Mouse (Mus musculus) lung, embryonic 14.5 days (tissue): ENCODE results near the gene Hnrnpm. TPM values are rescaled to one million over a fixed set of nuclear protein-coding genes. Genes with fewer than 3 reads are reported as not detected.
"Not testable (repeated sequence)": the region's sequence is repeated elsewhere in the genome, so short reads cannot be mapped to it uniquely, and the experiment has no call there.

Source experiments
- ATAC-seq: fragments of 200-750 bp; cut with Nextera tagmentation; 2 replicates; pipeline ENCODE4 v1.8.0; 2017; ENCODE audit warnings: mild to moderate bottlenecking, moderate TSS enrichment, moderate library complexity; ENCODE audit not compliant: insufficient read depth
- DNase-seq: peaks from one replicate; pipeline ENCODE4 v3.0.0-alpha.2; 2015
- H3K27ac ChIP-seq: fragments of 300-500 bp; sonication (generic); 2 replicates; pipeline ENCODE4 v1.5.1; 2014; ENCODE audit warnings: low read depth, mild to moderate bottlenecking, moderate library complexity
- H3K27me3 ChIP-seq: fragments of 300-500 bp; sonication (generic); 2 replicates; pipeline ENCODE4 v1.6.1; 2014; ENCODE audit warnings: low read length, control low read depth; ENCODE audit not compliant: insufficient read depth
- H3K36me3 ChIP-seq: fragments of 300-500 bp; sonication (generic); 2 replicates; pipeline ENCODE4 v1.6.1; 2014; ENCODE audit warnings: control low read depth; ENCODE audit not compliant: insufficient read depth
- H3K4me1 ChIP-seq: fragments of 300-500 bp; sonication (generic); 2 replicates; pipeline ENCODE4 v1.6.1; 2014; ENCODE audit warnings: antibody characterized with exemption, control low read depth; ENCODE audit not compliant: insufficient read depth
- H3K4me2 ChIP-seq: fragments of 300-500 bp; sonication (generic); 2 replicates; pipeline ENCODE4 v1.6.1; 2014; ENCODE audit warnings: mild to moderate bottlenecking
- H3K4me3 ChIP-seq: fragments of 300-500 bp; sonication (generic); 2 replicates; pipeline ENCODE4 v1.5.1; 2014; ENCODE audit warnings: low read depth, low read length
- H3K9ac ChIP-seq: fragments of 300-500 bp; sonication (generic); 2 replicates; pipeline ENCODE4 v1.6.1; 2014
- H3K9me3 ChIP-seq: fragments of 300-500 bp; sonication (generic); 2 replicates; pipeline ENCODE4 v1.6.1; 2016; ENCODE audit warnings: low read depth, low read length, control low read depth
- CTCF ChIP-seq: IDR thresholded peaks from 2 replicates; pipeline ENCODE4 v1.5.1; 2016; ENCODE audit warnings: antibody characterized with exemption, low read depth
- WGBS: fragments of 180-500 bp; shearing (Covaris S2); extraction: QIAGEN DNeasy Blood & Tissue Kit; methylation state at CpG from one replicate; pipeline ENCODE4 v1.1.7; 2014; 5-methylcytosine and 5-hydroxymethylcytosine counted together
- polyA plus RNA-seq: library from polyadenylated mRNA; unstranded; fragments of >200 nt; fragmentation: Nextera tagmentation; extraction: Ambion mirVana; gene quantifications from 2 replicates; pipeline ENCODE4 v1.2.1, GENCODE M21; 2014

Gene Hnrnpm
- polyA plus RNA-seq, 1 experiment from 2014 or later = 407 TPM

GRCm38 (mm10) chr17:33628621-33629486 is 57.8 kb downstream of the Hnrnpm start, which contains the start of gene Zfp414:
Gene Zfp414 (plus strand): TSS chr17:33629090.
- Histone ChIP-seq H3K4me3 (peak within 1 kb of the TSS; percentile 65), H3K36me3 (peaks cover 19% of the 10 kb centered on the region), H3K27ac (peak within 1 kb of the TSS; percentile 98), H3K4me1 (peaks cover 12% of the 10 kb centered on the region), H3K4me2 (peak within 1 kb of the TSS; percentile 85), H3K9me3 (no peaks in the 10 kb centered on the region), H3K9ac (peak within 1 kb of the TSS; percentile 79), H3K27me3 (no peaks in the 10 kb centered on the region)
- ATAC-seq (peak; percentile 98), DNase-seq (peak; percentile 99)
- TF ChIP-seq CTCF = no peak; the same call in 1 of the 2 replicates
- 3% methylated on average over 35 of the region's 35 CpGs for WGBS

GRCm38 (mm10) chr17:33627281-33627680 is 59.4 kb downstream of the Hnrnpm start:
- no peak for ATAC-seq
- Histone ChIP-seq H3K9me3 (no peaks in the 10 kb centered on the region), H3K4me3 (no peak overlapping the region), H3K9ac (no peak overlapping the region), H3K4me2 (no peak overlapping the region), H3K27me3 (no peaks in the 10 kb centered on the region), H3K27ac (no peak overlapping the region), H3K36me3 (peaks cover 13% of the 10 kb centered on the region), H3K4me1 (peaks cover 12% of the 10 kb centered on the region)
- WGBS = 89% methylated on average over 3 of the region's 3 CpGs
- DNase-seq = no peak
- TF ChIP-seq CTCF = no peak

- not testable (repeated sequence) for H3K36me3 ChIP-seq, H3K27ac ChIP-seq, H3K9ac ChIP-seq, H3K4me1 ChIP-seq, ATAC-seq, H3K4me3 ChIP-seq, H3K9me3 ChIP-seq, H3K27me3 ChIP-seq, DNase-seq, H3K4me2 ChIP-seq
- WGBS = 84% methylated on average over 5 of the region's 5 CpGs
Measured at GRCm38 (mm10) chr17:33613726-33614125, 72.9 kb downstream of the Hnrnpm start.

GRCm38 (mm10) chr17:33610548-33610947 is 76.1 kb downstream of the Hnrnpm start:
- DNase-seq (no peak), ATAC-seq (no peak)
- Histone ChIP-seq H3K27ac (no peak overlapping the region), H3K36me3 (no peaks in the 10 kb centered on the region), H3K4me1 (no peaks in the 10 kb centered on the region), H3K4me2 (no peak overlapping the region), H3K27me3 (no peaks in the 10 kb centered on the region), H3K9me3 (no peaks in the 10 kb centered on the region), H3K9ac (no peak overlapping the region), H3K4me3 (no peak overlapping the region)
- TF ChIP-seq CTCF = no peak
- WGBS = 77% methylated on average over 7 of the region's 7 CpGs

- Histone ChIP-seq H3K9me3 (no peaks in the 10 kb centered on the region), H3K36me3 (no peaks in the 10 kb centered on the region), H3K9ac (no peak overlapping the region), H3K4me1 (no peaks in the 10 kb centered on the region), H3K27ac (no peak overlapping the region), H3K27me3 (no peaks in the 10 kb centered on the region), H3K4me3 (no peak overlapping the region), H3K4me2 (no peak overlapping the region)
- WGBS = 67% methylated on average over 2 of the region's 2 CpGs
- DNase-seq (no peak), ATAC-seq (no peak)
- TF ChIP-seq CTCF = no peak
Measured at GRCm38 (mm10) chr17:33607273-33607672, 79.4 kb downstream of the Hnrnpm start.

- WGBS = 83% methylated on average over 12 of the region's 12 CpGs
- Histone ChIP-seq H3K36me3 (no peaks in the 10 kb centered on the region), H3K9me3 (no peaks in the 10 kb centered on the region; the same call in 1 of the 2 replicates), H3K4me3 (no peak overlapping the region), H3K27me3 (no peaks in the 10 kb centered on the region), H3K27ac (no peak overlapping the region), H3K9ac (no peak overlapping the region), H3K4me1 (no peaks in the 10 kb centered on the region), H3K4me2 (no peak overlapping the region)
- DNase-seq (no peak), ATAC-seq (no peak)
- TF ChIP-seq CTCF = no peak
Measured at GRCm38 (mm10) chr17:33601947-33602346, 84.7 kb downstream of the Hnrnpm start.

- WGBS = 79% methylated on average over 3 of the region's 3 CpGs
- no peak for DNase-seq
Measured at GRCm38 (mm10) chr17:33600831-33601230, 85.8 kb downstream of the Hnrnpm start.

More at GRCm38 (mm10) chr17:33600831-33601230, 85.8 kb downstream of the Hnrnpm start:
- ATAC-seq = no peak
- no peak overlapping the region for H3K27ac ChIP-seq
- no peak overlapping the region for H3K4me3 ChIP-seq
- H3K36me3 ChIP-seq = no peaks in the 10 kb centered on the region
- H3K9ac ChIP-seq = no peak overlapping the region
- H3K9me3 ChIP-seq = no peaks in the 10 kb centered on the region; the same call in 1 of the 2 replicates
- H3K27me3 ChIP-seq = no peaks in the 10 kb centered on the region
- TF ChIP-seq CTCF = no peak
- H3K4me2 ChIP-seq = no peak overlapping the region
- no peaks in the 10 kb centered on the region for H3K4me1 ChIP-seq
